Mouse (Mus musculus) bone marrow, adult 2 months (tissue): Measurements from ENCODE around the gene Dolpp1.

ENCODE experiments used
- CTCF ChIP-seq: fragments of 200-500 bp; IDR thresholded peaks from 2 replicates; pipeline ENCODE4 v1.5.1; 2011; ENCODE audit warnings: low read length, control low read depth; ENCODE audit not compliant: control insufficient read depth, insufficient read depth
- POLR2A ChIP-seq: fragments of 200-500 bp; IDR thresholded peaks from 2 replicates; pipeline ENCODE4 v1.6.1; 2011; ENCODE audit warnings: low read depth, mild to moderate bottlenecking, control low read depth, low read length, borderline replicate concordance; ENCODE audit not compliant: control insufficient read depth

DNA sequence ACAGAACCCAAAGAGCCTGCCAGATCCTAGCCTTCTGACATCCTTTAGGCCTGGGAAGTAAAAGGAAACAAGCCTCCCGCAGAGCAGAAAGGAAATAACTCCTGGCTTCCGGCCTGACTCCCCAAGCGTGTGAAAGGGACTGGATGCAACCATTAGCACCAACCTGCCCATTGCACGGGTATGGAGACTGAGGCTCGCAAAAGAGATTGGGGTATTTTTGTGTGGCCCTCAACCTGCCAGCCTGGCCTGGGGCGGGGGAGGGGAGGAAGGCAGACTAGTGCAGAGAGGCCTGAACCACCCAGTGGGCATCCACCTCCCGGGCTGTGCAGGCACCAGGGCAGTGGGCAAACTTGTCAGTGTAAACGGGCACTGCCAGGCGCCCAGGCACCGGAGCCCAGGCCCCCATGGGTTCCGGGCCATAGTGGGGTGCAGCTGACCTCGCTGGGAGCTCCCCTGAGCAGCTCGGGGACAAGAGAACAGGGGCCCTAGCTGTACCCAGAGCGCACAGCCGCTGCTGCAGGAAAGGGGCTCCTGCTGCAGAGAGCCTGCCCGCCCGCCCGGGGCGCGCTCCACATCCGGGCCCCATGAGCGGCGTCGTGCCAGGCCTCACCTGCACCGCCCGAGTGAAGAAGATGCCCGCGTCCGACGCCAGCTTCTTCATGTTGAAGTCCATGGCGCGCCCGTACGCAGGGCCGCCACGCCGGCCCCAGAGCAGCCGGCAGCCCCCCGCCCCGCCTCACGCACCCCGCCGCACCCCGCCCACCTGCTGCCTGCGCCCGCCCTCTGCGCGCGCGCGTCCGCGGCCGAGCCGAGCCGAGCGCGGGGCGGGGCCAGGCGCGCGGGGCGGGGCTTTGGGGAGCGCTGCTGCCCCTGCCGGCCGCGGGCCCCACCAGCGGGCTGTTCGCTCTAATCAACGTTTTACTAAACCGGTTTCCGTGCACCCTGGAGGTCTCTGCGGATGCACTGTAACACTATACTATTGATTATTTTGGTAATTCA, 33.2 kb upstream of the Dolpp1 start, which contains the start of gene Sh3glb2:
- peak; percentile 45; the same call in 1 of the 2 replicates for TF ChIP-seq CTCF
- TF ChIP-seq POLR2A, result no peak; the same call in 1 of the 2 replicates
